Mouse (Mus musculus) liver, embryonic 11.5 days (tissue): ENCODE results near the gene Trem3. TPM values are rescaled to one million over a fixed set of nuclear protein-coding genes. Genes with fewer than 3 reads are reported as not detected.

Experiments used
- ATAC-seq: fragments of 200-750 bp; cut with Nextera tagmentation; replicated peaks from 2 replicates; pipeline ENCODE4 v1.8.0; 2017; ENCODE audit warnings: moderate number of reproducible peaks, mild to moderate bottlenecking, moderate TSS enrichment, moderate library complexity; ENCODE audit not compliant: low FRiP score
- DNase-seq: peaks from one replicate; pipeline ENCODE4 v3.0.0-alpha.2; 2017; ENCODE audit warnings: low spot score
- H3K27ac ChIP-seq: fragments of 300-500 bp; sonication (generic); 2 replicates; pipeline ENCODE4 v1.5.1; 2014; ENCODE audit warnings: mild to moderate bottlenecking, low read depth, low read length, control low read depth
- H3K27me3 ChIP-seq: fragments of 300-500 bp; sonication (generic); replicated peaks from 2 replicates; pipeline ENCODE4 v1.6.1; 2014; ENCODE audit warnings: low read length, mixed read lengths; ENCODE audit not compliant: control insufficient read depth, insufficient read depth
- H3K36me3 ChIP-seq: fragments of 300-500 bp; sonication (generic); 2 replicates; pipeline ENCODE4 v1.6.1; 2014; ENCODE audit warnings: mild to moderate bottlenecking, low read length, moderate library complexity, mixed read lengths; ENCODE audit not compliant: control insufficient read depth, insufficient read depth
- H3K4me1 ChIP-seq: fragments of 300-500 bp; sonication (generic); replicated peaks from 2 replicates; pipeline ENCODE4 v1.6.1; 2014; ENCODE audit warnings: low read length, mixed read lengths; ENCODE audit not compliant: control insufficient read depth, insufficient read depth
- H3K4me2 ChIP-seq: fragments of 300-500 bp; sonication (generic); 2 replicates; pipeline ENCODE4 v1.6.1; 2014; ENCODE audit warnings: mild to moderate bottlenecking, control low read depth, moderate library complexity
- H3K4me3 ChIP-seq: fragments of 300-500 bp; sonication (generic); 2 replicates; pipeline ENCODE4 v1.5.1; 2014; ENCODE audit warnings: low read depth, low read length, control low read depth
- H3K9ac ChIP-seq: fragments of 300-500 bp; sonication (generic); 2 replicates; pipeline ENCODE4 v1.6.1; 2014; ENCODE audit warnings: low read depth, low read length, control low read depth
- H3K9me3 ChIP-seq: fragments of 300-500 bp; sonication (generic); 2 replicates; pipeline ENCODE4 v1.6.1; 2016; ENCODE audit warnings: low read length, inconsistent platforms, mixed read lengths; ENCODE audit not compliant: control insufficient read depth
- WGBS: fragments of 180-500 bp; shearing (Covaris S2); extraction: QIAGEN DNeasy Blood & Tissue Kit; methylation state at CpG from one replicate; pipeline ENCODE4 v1.1.7; 2014; 5-methylcytosine and 5-hydroxymethylcytosine counted together
- polyA plus RNA-seq: library from polyadenylated mRNA; unstranded; fragments of >200 nt; fragmentation: Nextera tagmentation; extraction: Ambion mirVana; gene quantifications from 2 replicates; pipeline ENCODE4 v1.2.1, GENCODE M21; 2014

Trem3 gene
- polyA plus RNA-seq, 1 experiment from 2014 or later, result 1.9 TPM

DNA sequence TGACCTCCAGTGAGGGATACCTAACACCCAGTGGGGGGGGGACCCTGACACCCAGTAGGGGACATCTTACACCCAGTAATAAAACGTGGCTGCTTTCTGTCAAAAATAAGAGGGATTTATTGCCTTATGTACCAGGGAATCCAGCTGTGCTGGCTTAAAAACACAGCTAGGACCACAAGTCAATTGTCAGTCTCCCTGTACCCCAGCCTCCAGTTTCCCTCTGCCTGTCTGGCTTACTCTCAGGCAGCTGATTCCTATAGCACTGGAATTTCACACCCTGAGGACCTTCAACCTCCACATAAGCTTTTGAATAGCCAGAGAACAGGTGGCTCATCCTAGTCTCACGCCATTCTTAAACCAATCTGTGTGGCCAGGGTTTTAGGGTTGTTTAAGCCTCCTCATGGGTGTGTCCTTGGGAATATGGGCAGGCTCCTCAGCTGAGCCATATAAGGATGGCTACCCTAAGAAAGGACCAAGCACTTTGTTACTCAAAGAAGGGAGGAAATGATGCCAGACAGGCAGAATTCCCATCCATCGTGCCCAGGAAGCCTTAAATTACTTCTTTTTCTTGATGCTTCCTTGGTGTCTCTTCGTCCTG is 11.7 kb upstream of the Trem3 start:
- Histone ChIP-seq H3K9ac (no peak overlapping the region), H3K36me3 (no peaks in the 10 kb centered on the region), H3K4me1 (no peaks in the 10 kb centered on the region), H3K27me3 (no peaks in the 10 kb centered on the region), H3K27ac (no peak overlapping the region), H3K9me3 (no peaks in the 10 kb centered on the region), H3K4me2 (no peak overlapping the region), H3K4me3 (no peak overlapping the region)
- 60% methylated on average over 4 of the region's 4 CpGs for WGBS
- DNase-seq, result no peak
- no peak for ATAC-seq

DNA sequence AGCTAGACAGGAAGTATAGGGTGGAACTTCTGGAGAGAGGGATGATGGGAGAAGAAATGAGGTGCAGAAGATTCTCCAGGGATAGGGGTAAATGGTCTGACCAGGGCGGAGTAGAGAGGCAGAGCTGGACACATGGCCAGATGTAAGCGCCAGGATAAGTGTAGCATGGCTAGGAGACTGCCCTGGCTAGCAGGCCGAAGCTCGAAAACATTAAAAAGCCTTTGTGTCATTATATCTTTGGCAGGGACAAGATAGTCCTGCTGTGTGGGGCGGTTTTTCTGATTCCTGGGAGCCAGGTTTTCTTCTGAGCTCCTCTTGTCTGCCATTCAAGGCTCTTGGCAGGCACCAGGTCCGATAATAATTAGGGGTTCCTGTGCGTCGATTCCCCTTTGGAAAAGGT is 10.0 kb upstream of the Trem3 start:
- H3K36me3 ChIP-seq, result no peaks in the 10 kb centered on the region
- no peak overlapping the region for H3K4me3 ChIP-seq
- no peak overlapping the region for H3K9ac ChIP-seq
- H3K27me3 ChIP-seq, result no peaks in the 10 kb centered on the region
- ATAC-seq (no peak), DNase-seq (no peak)
- H3K4me2 ChIP-seq, result no peak overlapping the region
- H3K9me3 ChIP-seq, result no peaks in the 10 kb centered on the region
- H3K4me1 ChIP-seq, result no peaks in the 10 kb centered on the region
- 85% methylated on average over 8 of the region's 8 CpGs for WGBS
- H3K27ac ChIP-seq, result no peak overlapping the region

DNA sequence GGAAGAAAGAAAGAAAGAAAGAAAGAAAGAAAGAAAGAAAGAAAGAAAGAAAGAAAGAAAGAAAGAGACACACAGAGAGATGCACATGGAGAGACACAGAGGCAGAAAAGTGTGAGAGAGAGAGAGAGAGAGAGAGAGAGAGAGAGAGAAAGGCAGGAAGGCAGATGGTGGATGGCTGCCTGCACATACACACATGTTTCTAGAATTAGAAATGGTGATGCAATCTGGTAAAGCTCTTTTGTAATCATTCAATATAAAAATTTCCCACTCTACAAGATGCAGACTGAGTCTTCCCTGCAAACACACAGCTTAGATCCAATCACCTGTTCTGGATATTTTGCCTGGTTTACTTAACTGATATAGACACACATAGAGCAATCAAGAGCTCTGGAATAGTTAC is 1.5 kb downstream of the Trem3 start:
- Histone ChIP-seq H3K36me3 (no peaks in the 10 kb centered on the region), H3K4me1 (no peaks in the 10 kb centered on the region), H3K4me2 (no peak overlapping the region), H3K27ac (no peak overlapping the region), H3K9me3 (no peaks in the 10 kb centered on the region), H3K9ac (no peak overlapping the region), H3K4me3 (no peak overlapping the region), H3K27me3 (no peaks in the 10 kb centered on the region)
- DNase-seq (no peak), ATAC-seq (no peak)

DNA sequence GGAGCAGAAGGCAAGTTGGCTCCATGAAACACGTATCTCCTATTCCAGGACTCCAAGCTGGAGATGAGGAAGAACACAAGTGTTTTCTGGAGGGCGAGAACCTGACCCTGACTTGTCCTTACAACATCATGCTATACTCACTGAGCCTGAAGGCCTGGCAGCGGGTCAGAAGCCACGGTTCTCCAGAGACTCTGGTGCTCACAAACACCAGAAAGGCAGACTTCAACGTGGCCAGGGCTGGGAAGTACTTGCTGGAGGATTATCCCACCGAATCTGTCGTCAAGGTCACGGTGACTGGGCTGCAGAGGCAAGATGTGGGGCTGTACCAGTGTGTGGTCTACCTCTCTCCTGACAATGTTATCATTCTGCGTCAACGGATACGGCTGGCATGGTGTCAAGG is 1.9 kb downstream of the Trem3 start:
- DNase-seq, result no peak
- 76% methylated on average over 11 of the region's 11 CpGs for WGBS
- Histone ChIP-seq H3K27me3 (no peaks in the 10 kb centered on the region), H3K27ac (no peak overlapping the region), H3K9me3 (no peaks in the 10 kb centered on the region), H3K4me1 (no peaks in the 10 kb centered on the region), H3K4me2 (no peak overlapping the region), H3K36me3 (no peaks in the 10 kb centered on the region), H3K9ac (no peak overlapping the region), H3K4me3 (no peak overlapping the region)
- no peak for ATAC-seq

DNA sequence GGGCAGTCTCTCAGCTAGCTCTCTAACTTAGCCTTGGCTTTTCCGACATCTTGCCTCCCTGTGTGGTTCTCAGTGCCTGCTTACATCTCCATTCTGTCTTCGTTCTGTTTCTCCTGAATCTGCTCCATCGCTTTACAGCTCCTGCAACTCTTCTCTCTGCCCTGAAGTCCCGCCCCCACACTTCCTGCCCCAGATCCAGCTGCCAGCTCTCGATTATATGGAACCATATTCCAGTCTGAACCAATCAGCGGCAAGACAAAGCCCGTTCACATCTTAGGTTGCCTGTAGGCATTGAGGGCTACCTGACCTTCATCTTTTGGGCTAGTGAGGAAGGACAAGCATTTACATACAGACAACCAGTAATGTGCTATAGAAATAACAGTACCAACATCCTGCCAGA is 3.1 kb downstream of the Trem3 start:
- Histone ChIP-seq H3K4me2 (no peak overlapping the region), H3K9ac (no peak overlapping the region), H3K4me1 (no peaks in the 10 kb centered on the region), H3K27ac (no peak overlapping the region), H3K9me3 (no peaks in the 10 kb centered on the region), H3K27me3 (no peaks in the 10 kb centered on the region), H3K36me3 (no peaks in the 10 kb centered on the region), H3K4me3 (no peak overlapping the region)
- ATAC-seq (no peak), DNase-seq (no peak)
- 85% methylated on average over 7 of the region's 7 CpGs for WGBS

DNA sequence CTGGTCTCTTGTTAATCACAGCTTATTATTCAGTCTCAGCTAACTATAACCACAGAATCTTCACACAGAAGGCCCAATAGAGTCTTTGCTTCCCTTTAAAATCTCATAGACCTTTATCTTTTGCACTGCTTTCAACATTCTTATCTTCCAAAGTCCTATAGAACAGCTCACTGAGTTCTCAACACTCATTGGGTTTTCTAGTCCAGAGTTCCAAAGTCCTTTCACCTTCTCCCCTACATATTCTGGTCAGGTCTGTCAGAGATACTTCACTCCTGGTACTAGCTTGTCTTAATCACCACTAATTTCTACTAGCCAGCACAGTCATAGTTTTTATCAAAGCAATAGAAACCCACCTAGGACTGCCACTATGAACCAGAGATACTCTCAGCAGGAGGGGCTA is 9.0 kb downstream of the Trem3 start:
- no peak overlapping the region for H3K9ac ChIP-seq

DNA sequence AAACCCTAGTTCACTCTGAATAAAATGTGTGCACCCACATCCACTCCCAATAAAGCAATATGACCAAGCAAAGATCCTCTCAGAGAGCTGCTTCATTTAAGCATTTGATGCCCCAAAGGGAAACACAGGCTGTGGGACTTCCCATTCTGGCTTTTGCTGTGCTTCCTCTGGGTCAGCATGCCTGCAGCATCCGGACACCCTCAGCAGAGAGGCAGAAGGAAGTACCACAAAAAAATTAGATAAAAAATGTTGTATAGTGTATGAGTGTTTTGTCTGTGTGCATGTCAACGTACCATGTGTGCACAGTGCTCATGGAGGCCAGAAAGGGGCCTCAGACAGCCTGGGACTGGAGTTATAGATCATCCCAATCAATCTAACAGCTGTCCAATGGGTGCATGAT is 14.3 kb downstream of the Trem3 start:
- H3K27me3 ChIP-seq, result no peaks in the 10 kb centered on the region
- DNase-seq (no peak), ATAC-seq (no peak)
- H3K9me3 ChIP-seq, result no peaks in the 10 kb centered on the region
- H3K36me3 ChIP-seq, result no peaks in the 10 kb centered on the region
- H3K27ac ChIP-seq, result no peak overlapping the region
- H3K4me3 ChIP-seq, result no peak overlapping the region
- no peak overlapping the region for H3K9ac ChIP-seq
- WGBS, result 56% methylated on average over 2 of the region's 2 CpGs
- no peak overlapping the region for H3K4me2 ChIP-seq
- peaks cover 4% of the 10 kb centered on the region; the same call in 1 of the 2 replicates for H3K4me1 ChIP-seq

More for the DNA sequence above, 9.0 kb downstream of the Trem3 start:
- Histone ChIP-seq H3K27ac (no peak overlapping the region), H3K27me3 (no peaks in the 10 kb centered on the region), H3K4me3 (no peak overlapping the region), H3K36me3 (no peaks in the 10 kb centered on the region), H3K4me1 (no peaks in the 10 kb centered on the region), H3K9me3 (no peaks in the 10 kb centered on the region), H3K4me2 (no peak overlapping the region)
- DNase-seq, result no peak
- ATAC-seq, result no peak

DNA sequence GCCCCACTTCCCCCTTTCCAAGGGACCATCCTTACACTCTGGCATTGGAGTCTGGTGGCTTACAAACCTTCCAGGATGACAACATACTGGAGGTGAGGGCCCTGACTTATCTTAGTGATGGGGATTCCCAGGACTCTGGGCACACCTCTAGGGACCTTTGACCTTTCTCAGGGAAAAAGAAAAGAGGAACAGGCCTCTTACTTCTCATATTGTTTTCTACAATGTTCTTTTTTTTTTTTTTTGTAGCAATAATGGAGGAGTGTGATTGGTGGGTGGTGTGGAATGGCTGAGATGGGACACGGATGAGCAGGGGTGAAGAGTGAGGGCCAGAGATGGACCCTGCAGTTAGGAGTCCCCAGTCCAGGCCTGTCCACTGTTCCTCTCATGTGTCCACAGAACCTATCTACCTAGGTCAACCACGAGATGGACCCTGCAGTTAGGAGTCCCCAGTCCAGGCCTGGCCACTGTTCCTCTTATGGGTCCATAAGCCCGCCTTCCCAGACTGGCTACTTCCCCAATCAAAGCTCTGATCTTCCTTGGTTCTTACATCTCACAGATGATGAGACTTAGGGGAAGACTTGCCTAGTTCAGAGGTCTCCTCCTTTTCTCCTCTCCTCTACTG is 16.3 kb downstream of the Trem3 start, which contains the start of gene Treml4:
Treml4 (plus strand) TSS at position 555 of the 622 bp plus-strand sequence.
- 76% methylated on average over 3 of the region's 3 CpGs for WGBS
- Histone ChIP-seq H3K9ac (no peak within 1 kb of the TSS), H3K27ac (no peak within 1 kb of the TSS), H3K4me3 (no peak within 1 kb of the TSS), H3K27me3 (no peaks in the 10 kb centered on the region), H3K4me2 (no peak within 1 kb of the TSS), H3K4me1 (peaks cover 18% of the 10 kb centered on the region; the same call in 1 of the 2 replicates), H3K9me3 (no peaks in the 10 kb centered on the region), H3K36me3 (no peaks in the 10 kb centered on the region)
- ATAC-seq, result no peak
- no peak for DNase-seq

DNA sequence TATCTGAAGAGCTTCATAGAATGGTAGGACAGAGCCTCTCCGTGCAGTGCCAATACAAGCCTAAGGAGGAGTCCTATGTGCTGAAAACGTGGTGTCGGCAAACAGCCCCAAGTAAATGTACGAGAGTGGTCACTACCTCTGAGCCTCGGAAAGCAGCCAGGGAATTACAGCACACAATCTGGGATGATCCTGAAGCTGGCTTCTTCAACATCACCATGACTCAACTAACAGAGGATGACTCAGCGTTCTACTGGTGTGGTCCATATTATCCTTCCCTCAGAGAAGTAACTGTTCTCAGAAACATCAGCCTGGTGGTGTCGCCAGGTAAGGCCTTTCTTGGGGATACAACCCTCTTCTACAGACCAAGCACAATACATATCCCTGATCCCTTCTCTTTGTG is 17.1 kb downstream of the Trem3 start:
- ATAC-seq (peak; percentile 29; the same call in 1 of the 2 replicates), DNase-seq (no peak)
- no peak overlapping the region for H3K9ac ChIP-seq
- peaks cover 18% of the 10 kb centered on the region; the same call in 1 of the 2 replicates for H3K4me1 ChIP-seq
- H3K9me3 ChIP-seq, result no peaks in the 10 kb centered on the region
- no peak overlapping the region for H3K4me2 ChIP-seq
- H3K36me3 ChIP-seq, result no peaks in the 10 kb centered on the region
- no peak overlapping the region for H3K27ac ChIP-seq
- no peaks in the 10 kb centered on the region for H3K27me3 ChIP-seq
- H3K4me3 ChIP-seq, result no peak overlapping the region
- WGBS, result 88% methylated on average over 7 of the region's 7 CpGs
